Mouse (Mus musculus) CH12.LX (cell line): ENCODE measurements around the gene Efhb.

Experiments used
- BHLHE40 ChIP-seq: IDR thresholded peaks from 2 replicates; pipeline ENCODE4 v1.6.1; 2011; ENCODE audit warnings: mild to moderate bottlenecking, low read depth, low read length, improper control_type of control experiment
- CTCF ChIP-seq, 2 experiments: IDR thresholded peaks in 1 of 2; conservative IDR thresholded peaks in 1 of 2; 2 replicates each; pipeline ENCODE4 v1.5.1; 2011 to 2012; ENCODE audit warnings: low read depth in 2 of 2, low read length in 2 of 2, improper control_type of control experiment in 1 of 2, inconsistent platforms in 1 of 2, mild to moderate bottlenecking in 1 of 2, moderate library complexity in 1 of 2
- E2F4 ChIP-seq: IDR thresholded peaks from 2 replicates; pipeline ENCODE4 v1.6.1; 2011; ENCODE audit warnings: low read depth, low read length, improper control_type of control experiment; ENCODE audit not compliant: insufficient replicate concordance
- EP300 ChIP-seq: IDR thresholded peaks from 2 replicates; pipeline ENCODE4 v1.6.1; 2011; ENCODE audit warnings: low read length, improper control_type of control experiment
- HCFC1 ChIP-seq: IDR thresholded peaks from 2 replicates; pipeline ENCODE4 v1.6.1; 2012; ENCODE audit warnings: low read depth, mild to moderate bottlenecking, inconsistent platforms, low read length, improper control_type of control experiment
- IRF4 ChIP-seq: IDR thresholded peaks from 2 replicates; pipeline ENCODE4 v1.6.1; 2014; ENCODE audit warnings: low read depth, mild to moderate bottlenecking, inconsistent platforms, low read length, improper control_type of control experiment
- MAFK ChIP-seq: IDR thresholded peaks from 2 replicates; pipeline ENCODE4 v1.6.1; 2011; ENCODE audit warnings: low read length, improper control_type of control experiment; ENCODE audit not compliant: insufficient replicate concordance
- MXI1 ChIP-seq: IDR thresholded peaks from 2 replicates; pipeline ENCODE4 v1.6.1; 2011; ENCODE audit warnings: mild to moderate bottlenecking, low read depth, low read length, improper control_type of control experiment
- NRF1 ChIP-seq: IDR thresholded peaks from 2 replicates; pipeline ENCODE4 v1.6.1; 2014; ENCODE audit warnings: low read depth, mild to moderate bottlenecking, inconsistent platforms, low read length, improper control_type of control experiment, moderate library complexity
- POLR2A ChIP-seq: IDR thresholded peaks from 2 replicates; pipeline ENCODE4 v1.6.1; 2011; ENCODE audit warnings: low read depth, mild to moderate bottlenecking, improper control_type of control experiment, low read length
- POLR2AphosphoS2 ChIP-seq: IDR thresholded peaks from 2 replicates; pipeline ENCODE4 v1.6.1; 2011; ENCODE audit warnings: low read depth, low read length, improper control_type of control experiment
- RAD21 ChIP-seq: IDR thresholded peaks from 2 replicates; pipeline ENCODE4 v1.6.1; 2011; ENCODE audit warnings: low read depth, mild to moderate bottlenecking, low read length, improper control_type of control experiment, moderate library complexity
- TBP ChIP-seq: conservative IDR thresholded peaks from 2 replicates; pipeline ENCODE4 v1.6.1; 2011; ENCODE audit warnings: low read depth, low read length, improper control_type of control experiment
- ZNF384 ChIP-seq: IDR thresholded peaks from 2 replicates; pipeline ENCODE4 v1.6.1; 2012; ENCODE audit warnings: low read depth, low read length, improper control_type of control experiment, inconsistent platforms

- no peak for TF ChIP-seq CTCF (conservative IDR thresholded peaks at IDR 0.05 in 1 of 2, IDR thresholded peaks at IDR 0.05 in 1 of 2; ENCODE audit: low read depth in 2 of 2, low read length in 2 of 2)
- TF ChIP-seq EP300, result no peak
- TF ChIP-seq POLR2AphosphoS2, result no peak
- no peak for TF ChIP-seq MXI1
- TF ChIP-seq E2F4, result no peak
- no peak for TF ChIP-seq IRF4
- no peak for TF ChIP-seq HCFC1
- no peak for TF ChIP-seq POLR2A
- TF ChIP-seq RAD21, result no peak
- no peak for TF ChIP-seq TBP
- no peak for TF ChIP-seq NRF1
- no peak for TF ChIP-seq ZNF384
- no peak for TF ChIP-seq BHLHE40
- TF ChIP-seq MAFK, result no peak
Observed at GRCm38 (mm10) chr17:53478066-53478857, 15.1 kb upstream of the Efhb start.
